Mouse (Mus musculus): ENCODE data around the gene Kcnk3.

Kcnk3 gene

GRCm38 (mm10) chr5:30614221-30614620, 26.3 kb downstream of the Kcnk3 start:
- no peak for DNase-seq

GRCm38 (mm10) chr5:30615416-30615815, 27.4 kb downstream of the Kcnk3 start:
- no peak for DNase-seq

GRCm38 (mm10) chr5:30615819-30616218, 27.8 kb downstream of the Kcnk3 start:
- DNase-seq, result no peak

GRCm38 (mm10) chr5:30616644-30617043, 28.7 kb downstream of the Kcnk3 start:
- no peak for DNase-seq

DNA sequence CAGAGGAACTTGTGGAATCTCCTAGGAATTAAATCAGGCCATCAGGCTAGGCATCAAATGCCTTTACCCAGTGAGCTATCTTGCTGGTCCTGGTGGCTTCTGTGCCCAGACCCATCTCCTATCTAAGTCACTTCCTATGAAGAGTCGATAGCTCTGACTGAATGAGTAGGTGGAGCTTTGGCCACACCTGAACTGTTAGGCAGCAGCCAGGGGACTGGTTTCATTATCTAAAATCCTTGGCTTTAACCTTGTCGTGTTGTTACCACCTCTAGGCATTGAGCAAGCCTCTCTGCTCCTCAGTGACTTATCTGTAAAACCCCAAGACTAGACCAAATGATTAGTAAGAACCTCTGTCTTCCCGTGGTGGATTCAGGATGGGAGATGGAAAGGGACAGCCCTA, 29.4 kb downstream of the Kcnk3 start:
- peak in 1 of 2 experiments; percentile 8 for DNase-seq

DNA sequence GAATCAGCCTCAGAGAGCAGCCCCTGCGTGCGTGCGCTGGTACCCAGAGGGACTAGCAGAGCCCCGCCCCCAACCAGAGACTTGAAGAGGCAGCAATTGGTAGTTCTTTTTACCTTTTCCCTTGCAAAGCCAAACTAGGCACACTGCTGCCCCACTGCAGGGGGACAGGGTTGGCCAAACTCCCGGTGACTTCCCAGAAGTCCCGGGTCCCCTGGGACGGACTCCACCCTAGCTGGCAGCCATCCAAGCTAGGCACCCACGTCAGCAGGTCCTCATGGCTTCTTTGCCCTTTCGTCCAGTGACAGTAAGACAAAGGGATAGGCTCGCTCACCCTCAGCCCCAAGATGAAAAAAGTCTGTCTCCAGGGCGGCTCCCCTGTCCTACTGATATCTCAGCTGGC, 29.9 kb downstream of the Kcnk3 start:
- peak; percentile 26 to 50 for DNase-seq

DNA sequence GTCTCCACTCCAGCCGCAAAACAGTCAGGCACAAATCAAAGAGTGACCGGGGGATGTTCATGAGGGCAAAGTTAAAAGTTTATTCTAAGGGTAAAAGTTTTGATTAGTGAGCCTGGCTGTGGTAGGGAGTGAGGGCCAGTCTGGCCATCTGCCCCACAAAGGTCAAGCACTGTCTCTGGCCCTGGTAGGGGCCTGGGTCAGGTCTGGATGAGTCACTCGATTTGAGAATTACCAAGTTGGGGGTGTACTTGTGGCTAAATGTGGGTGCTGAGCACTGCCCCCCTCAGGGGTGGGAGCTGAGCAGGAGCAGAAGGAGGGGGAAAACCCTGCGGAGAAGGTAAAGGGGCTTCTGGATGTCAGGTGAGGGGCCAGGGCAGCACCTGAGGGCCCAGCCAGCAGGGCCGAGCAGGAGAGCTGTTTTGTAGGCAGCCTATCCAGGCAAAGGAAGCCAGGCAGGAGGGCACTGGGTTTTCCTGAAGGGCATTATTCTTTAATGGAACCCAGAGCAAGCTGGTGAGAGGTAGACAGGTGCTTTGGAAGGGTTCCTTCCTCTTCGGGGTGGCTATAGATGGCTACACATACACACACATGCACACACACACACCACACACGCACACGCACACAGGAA, 30.5 kb downstream of the Kcnk3 start:
- no peak for DNase-seq

- peak in 1 of 2 experiments; percentile 21 for DNase-seq
Measured at GRCm38 (mm10) chr5:30619211-30619610, 31.2 kb downstream of the Kcnk3 start.

DNA sequence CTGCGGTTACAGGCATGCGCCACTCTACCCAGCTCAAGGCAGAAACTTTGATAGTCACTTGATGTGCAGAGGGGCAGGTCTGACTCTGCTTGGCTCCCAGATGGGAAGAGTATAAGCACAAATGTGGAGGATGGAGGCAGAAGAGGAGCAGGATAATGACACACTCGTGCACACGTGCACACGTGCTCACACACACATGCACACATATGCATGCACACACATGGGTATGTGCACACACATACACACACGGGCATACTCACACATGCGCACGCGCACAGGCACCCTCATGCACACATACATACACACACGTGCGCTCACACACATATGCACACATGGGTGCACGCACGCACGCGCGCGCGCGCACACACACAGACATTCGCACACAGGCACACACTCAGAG, 32.6 kb downstream of the Kcnk3 start:
- DNase-seq, result peak in 1 of 2 experiments; percentile 8

- peak in 1 of 2 experiments; percentile 9 for DNase-seq
Measured at GRCm38 (mm10) chr5:30621211-30621790, 33.3 kb downstream of the Kcnk3 start.

DNA sequence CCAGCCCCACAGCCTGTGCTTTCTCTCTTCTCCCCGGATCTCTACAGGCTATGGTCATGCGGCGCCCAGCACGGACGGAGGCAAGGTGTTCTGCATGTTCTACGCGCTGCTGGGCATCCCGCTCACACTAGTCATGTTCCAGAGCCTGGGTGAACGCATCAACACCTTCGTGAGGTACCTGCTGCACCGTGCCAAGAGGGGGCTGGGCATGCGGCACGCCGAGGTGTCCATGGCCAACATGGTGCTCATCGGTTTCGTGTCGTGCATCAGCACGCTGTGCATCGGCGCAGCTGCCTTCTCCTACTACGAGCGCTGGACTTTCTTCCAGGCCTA, 33.8 kb downstream of the Kcnk3 start:
- peak in 1 of 2 experiments; percentile 63 for DNase-seq

DNA sequence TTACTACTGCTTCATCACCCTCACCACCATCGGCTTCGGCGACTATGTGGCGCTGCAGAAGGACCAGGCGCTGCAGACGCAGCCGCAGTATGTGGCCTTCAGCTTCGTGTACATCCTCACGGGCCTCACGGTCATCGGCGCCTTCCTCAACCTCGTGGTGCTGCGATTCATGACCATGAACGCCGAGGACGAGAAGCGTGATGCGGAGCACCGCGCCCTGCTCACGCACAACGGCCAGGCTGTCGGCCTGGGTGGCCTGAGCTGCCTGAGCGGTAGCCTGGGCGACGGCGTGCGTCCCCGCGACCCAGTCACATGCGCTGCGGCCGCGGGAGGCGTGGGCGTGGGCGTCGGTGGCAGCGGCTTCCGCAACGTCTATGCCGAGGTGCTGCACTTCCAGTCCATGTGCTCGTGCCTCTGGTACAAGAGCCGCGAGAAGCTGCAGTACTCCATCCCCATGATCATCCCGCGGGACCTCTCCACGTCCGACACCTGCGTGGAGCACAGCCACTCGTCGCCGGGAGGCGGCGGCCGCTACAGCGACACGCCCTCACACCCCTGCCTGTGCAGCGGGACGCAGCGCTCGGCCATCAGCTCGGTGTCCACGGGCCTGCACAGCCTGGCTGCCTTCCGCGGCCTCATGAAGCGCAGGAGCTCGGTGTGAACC, 34.3 kb downstream of the Kcnk3 start:
- peak; percentile 62 to 63 for DNase-seq

DNA sequence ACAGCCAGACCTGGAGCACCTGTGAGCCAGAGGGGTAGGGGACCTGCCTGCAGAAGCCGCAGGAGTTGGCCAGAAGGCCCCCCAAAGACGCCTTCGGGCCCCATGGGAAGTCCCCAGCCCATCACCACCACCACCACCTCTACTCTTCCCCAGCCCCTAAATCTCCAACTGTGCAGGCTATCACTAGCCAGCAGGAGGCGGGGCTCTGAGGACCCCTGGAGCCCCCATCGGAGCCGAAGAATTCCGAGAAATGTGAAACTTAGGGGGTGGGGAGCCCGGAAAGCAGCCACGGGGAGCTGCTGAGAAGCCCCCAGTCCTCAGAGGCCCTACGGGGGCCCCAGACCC, 34.8 kb downstream of the Kcnk3 start:
- no peak for DNase-seq

GRCm38 (mm10) chr5:30623380-30623779, 35.4 kb downstream of the Kcnk3 start:
- no peak for DNase-seq

DNA sequence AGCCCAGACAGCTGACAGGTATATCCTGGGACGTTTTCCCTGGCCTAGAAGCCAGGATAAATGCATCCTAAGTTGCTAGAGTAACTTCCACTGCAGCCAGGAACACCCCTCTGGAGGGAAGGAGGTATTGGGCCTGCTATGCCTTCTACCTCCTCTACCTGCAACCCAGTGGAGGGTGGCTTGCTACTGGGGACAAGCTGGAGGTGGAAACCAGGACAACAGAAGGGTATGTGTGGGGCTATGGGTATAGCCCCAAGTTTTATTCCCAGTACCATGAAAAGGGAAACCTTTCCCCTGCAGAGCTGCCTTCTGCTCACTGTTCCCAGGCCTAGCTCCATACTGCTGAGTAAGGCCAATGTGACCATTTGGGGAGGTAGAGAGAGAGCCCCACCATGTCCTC, 36.3 kb downstream of the Kcnk3 start:
- peak in 1 of 2 experiments; percentile 20 for DNase-seq

DNA sequence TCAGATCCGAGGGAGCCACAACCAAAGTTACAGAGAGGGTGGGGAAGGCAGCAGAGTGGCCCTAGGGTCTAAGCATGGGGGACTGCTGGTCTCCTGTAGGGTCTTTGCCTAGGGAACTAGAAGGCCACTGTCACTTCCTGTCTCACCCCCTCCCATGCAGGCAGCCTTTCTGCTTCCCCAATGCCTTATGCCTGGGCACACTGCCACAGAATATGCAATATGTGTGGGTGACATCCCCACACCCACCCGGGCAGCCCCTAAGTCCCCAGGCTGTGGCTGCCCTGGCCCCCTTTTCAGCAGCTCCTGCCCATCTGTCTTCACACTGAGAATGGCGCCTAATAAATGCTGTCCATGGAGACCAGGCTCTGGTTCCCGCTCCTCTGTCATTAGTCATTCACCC, 36.9 kb downstream of the Kcnk3 start:
- peak in 1 of 2 experiments; percentile 13 for DNase-seq

GRCm38 (mm10) chr5:30625379-30625778, 37.4 kb downstream of the Kcnk3 start:
- DNase-seq, result no peak

DNA sequence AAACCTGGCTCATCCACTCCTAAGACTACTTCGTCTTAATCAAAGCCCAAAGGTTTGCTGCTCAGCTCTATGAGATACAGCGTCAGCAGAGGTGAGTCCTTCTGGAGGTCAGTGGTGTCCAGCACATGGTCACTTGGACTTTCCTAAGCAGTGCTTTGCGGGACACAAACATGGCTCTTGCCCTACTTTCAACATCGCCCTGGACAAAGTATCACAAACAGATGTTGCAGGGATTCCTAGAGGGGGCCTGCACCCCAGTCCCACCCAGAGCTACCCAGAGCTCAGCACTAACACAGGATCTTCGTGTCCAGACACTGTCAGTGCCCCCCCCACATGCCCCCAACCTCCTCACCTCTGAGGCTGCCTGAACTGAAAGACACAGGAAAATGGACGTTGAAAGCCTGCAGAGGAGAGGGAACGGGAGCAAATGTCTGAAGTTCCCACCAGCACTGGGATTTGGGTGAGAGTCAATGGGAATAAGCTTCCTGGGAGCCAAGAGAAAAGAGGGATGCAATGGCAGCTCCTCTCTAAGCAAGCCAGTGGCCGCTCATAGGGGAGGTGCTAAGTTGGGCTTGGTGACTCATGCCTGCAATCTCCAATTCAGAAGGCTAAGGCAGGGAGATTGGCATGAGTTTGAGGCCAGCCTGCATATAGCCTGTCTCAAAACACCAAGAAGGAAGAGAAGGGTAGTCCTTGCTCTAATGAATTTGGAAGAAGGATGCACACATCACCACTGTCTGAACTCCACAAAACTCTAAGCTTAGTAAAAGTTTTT, 38.5 kb downstream of the Kcnk3 start:
- DNase-seq, result peak in 1 of 2 experiments; percentile 15

- no peak for DNase-seq
Measured at GRCm38 (mm10) chr5:30628511-30628910, 40.5 kb downstream of the Kcnk3 start.

- DNase-seq, result no peak
Measured at GRCm38 (mm10) chr5:30630401-30630800, 42.4 kb downstream of the Kcnk3 start.

- DNase-seq, result no peak
Measured at GRCm38 (mm10) chr5:30632134-30632533, 44.2 kb downstream of the Kcnk3 start.

DNA sequence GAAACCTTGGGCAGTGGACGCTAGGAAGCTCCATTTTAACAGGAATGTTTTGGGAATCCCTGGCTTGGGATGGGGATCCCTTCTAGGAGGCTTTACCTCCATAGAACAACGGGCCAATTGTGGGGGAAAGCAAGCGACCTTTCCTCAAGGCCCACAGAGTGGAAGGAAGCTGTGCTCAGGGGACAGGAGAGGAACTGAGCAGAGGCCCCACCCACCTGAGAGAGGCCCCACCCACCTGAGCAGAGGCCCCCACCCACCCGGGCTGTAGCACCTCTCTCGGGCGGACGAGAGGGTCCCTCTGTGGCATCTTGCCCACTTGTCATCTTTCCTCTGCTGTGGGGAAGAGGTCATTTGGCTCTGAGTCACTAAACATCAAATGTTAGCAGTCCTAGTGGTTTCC, 49.0 kb downstream of the Kcnk3 start:
- DNase-seq, result no peak

- DNase-seq, result peak; percentile 83 to 90
Measured at GRCm38 (mm10) chr5:30638041-30638440, 50.1 kb downstream of the Kcnk3 start.

Data from cerebellum, postnatal 25 days (tissue).